Mouse (Mus musculus) erythroid progenitor cell, adult 5-6 weeks (primary cell): ENCODE measurements at regions not wholly inside any gene's neighbourhood (a gene's known extent, or its start where the extent isn't known, plus 50 kb on each side); places are given as distances from the start of the nearest gene placed in this dataset.

Source experiments
- ATAC-seq: replicated peaks from 2 replicates; pipeline ENCODE4 v1.8.0; 2016; ENCODE audit warnings: moderate number of reproducible peaks, mild to moderate bottlenecking, moderate TSS enrichment, inconsistent platforms; ENCODE audit not compliant: poor library complexity, low FRiP score, severe bottlenecking

GRCm38 (mm10) chr6:50957328-50957900 lies 303.2 kb upstream of the Npvf start:
- no peak for ATAC-seq

GRCm38 (mm10) chr6:50960341-50960740 lies 306.1 kb upstream of the Npvf start:
- no peak for ATAC-seq

- no peak for ATAC-seq
These were observed 307.4 kb upstream of the Npvf start for GRCm38 (mm10) chr6:50961592-50961991.

- no peak for ATAC-seq
These were observed 314.3 kb upstream of the Npvf start for GRCm38 (mm10) chr6:50968546-50968945.

GRCm38 (mm10) chr6:50969341-50969740 lies 315.1 kb upstream of the Npvf start:
- ATAC-seq: no peak

GRCm38 (mm10) chr6:50969997-50970396 lies 315.8 kb upstream of the Npvf start:
- ATAC-seq: no peak

GRCm38 (mm10) chr6:50970770-50971169 lies 316.5 kb upstream of the Npvf start:
- no peak for ATAC-seq

- no peak for ATAC-seq
These were observed 318.0 kb upstream of the Npvf start for GRCm38 (mm10) chr6:50972268-50972667.

- no peak for ATAC-seq
These were observed 319.0 kb upstream of the Npvf start for GRCm38 (mm10) chr6:50973231-50973654.

- no peak for ATAC-seq
These were observed 319.6 kb upstream of the Npvf start for GRCm38 (mm10) chr6:50973815-50974214.

- ATAC-seq: no peak
These were observed 320.7 kb upstream of the Npvf start for GRCm38 (mm10) chr6:50974961-50975360.

GRCm38 (mm10) chr6:50976973-50977372 lies 322.7 kb upstream of the Npvf start:
- no peak for ATAC-seq

- no peak for ATAC-seq
These were observed 323.1 kb upstream of the Npvf start for GRCm38 (mm10) chr6:50977381-50977780.

GRCm38 (mm10) chr6:50978016-50978415 lies 323.8 kb upstream of the Npvf start:
- no peak for ATAC-seq

- ATAC-seq: no peak
These were observed 324.3 kb upstream of the Npvf start for GRCm38 (mm10) chr6:50978571-50978970.

- no peak for ATAC-seq
These were observed 325.5 kb upstream of the Npvf start for GRCm38 (mm10) chr6:50979764-50980163.

GRCm38 (mm10) chr6:50980311-50980710 lies 326.1 kb upstream of the Npvf start:
- ATAC-seq: no peak

- ATAC-seq: no peak
These were observed 327.6 kb upstream of the Npvf start for GRCm38 (mm10) chr6:50981702-50982309.

GRCm38 (mm10) chr6:50982856-50983255 lies 328.6 kb upstream of the Npvf start:
- ATAC-seq: no peak

GRCm38 (mm10) chr6:50983511-50984099 lies 329.4 kb upstream of the Npvf start:
- ATAC-seq: no peak

GRCm38 (mm10) chr6:50984157-50984905 lies 330.1 kb upstream of the Npvf start:
- ATAC-seq: no peak
